Comparison of ENCODE assay signal across 20 mouse cellular contexts in the genomic region with DNA sequence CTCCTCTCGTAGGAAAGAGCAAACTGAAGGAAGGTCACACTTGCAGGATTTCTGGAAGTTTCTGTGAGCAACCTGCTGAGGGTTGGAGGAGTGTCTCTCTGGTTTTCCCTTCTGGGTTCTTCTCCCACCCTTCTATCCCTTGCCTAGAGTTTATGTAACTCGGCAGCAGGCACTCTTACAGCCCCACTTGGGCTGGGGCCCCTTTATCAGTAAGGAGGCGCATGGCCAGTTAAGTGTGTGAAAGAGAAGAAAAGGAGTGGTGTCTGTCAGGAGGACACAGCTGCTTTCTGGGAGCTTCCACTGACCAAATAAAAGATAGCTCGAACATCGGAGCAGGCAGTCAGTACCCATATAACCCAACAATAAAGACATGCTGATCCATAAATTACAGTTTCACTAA. TPM values are rescaled to one million over a fixed set of nuclear protein-coding genes. Genes with fewer than 3 reads are reported as not detected.
A peak's percentile ranks its signal among the peaks of the same experiment; 100 is the strongest.
DNase-seq lines count a peak whose midpoint lies in the region; ATAC-seq and TF ChIP-seq lines count a peak whose summit lies in the region.
"Had no signal": no experiment of that assay in that cellular context is flagged by ENCODE, and none has a peak within 500 bp of the region (broad histone marks: within the 10 kb centered on the region; RNA-seq: fewer than 3 reads in every experiment).

No protein-coding gene starts in this region.

- TF ChIP-seq CTCF in intestine, postnatal 0 days (IDR thresholded peaks at IDR 0.05; ENCODE audit: low read depth): no peak

- no peak overlapping the region for H3K4me2 ChIP-seq in intestine, embryonic 15.5 days (replicated peaks)
- H3K4me2 ChIP-seq in intestine, postnatal 0 days (replicated peaks; ENCODE audit: low read depth): no peak overlapping the region
- H3K4me2 ChIP-seq in liver, embryonic 12.5 days: peak overlapping the region; percentile 51
- H3K4me2 ChIP-seq in liver, embryonic 16.5 days (ENCODE audit: low read depth, low read length): peak overlapping the region; percentile 34
- no peak overlapping the region for H3K4me2 ChIP-seq in forebrain, embryonic 12.5 days
- H3K4me2 ChIP-seq: heart, embryonic 11.5 days; heart, embryonic 15.5 days; hindbrain, embryonic 15.5 days had no signal

- H3K4me1 ChIP-seq in intestine, embryonic 15.5 days (replicated peaks): no peaks in the 10 kb centered on the region
- H3K4me1 ChIP-seq in intestine, postnatal 0 days (replicated peaks; ENCODE audit: control insufficient read depth, insufficient read depth, low read length): peaks cover 3% of the 10 kb centered on the region
- peaks cover 71% of the 10 kb centered on the region for H3K4me1 ChIP-seq in liver, embryonic 12.5 days
- peaks cover 28% of the 10 kb centered on the region for H3K4me1 ChIP-seq in liver, embryonic 16.5 days (ENCODE audit: control insufficient read depth, low read depth, low read length)
- no peaks in the 10 kb centered on the region for H3K4me1 ChIP-seq in forebrain, embryonic 12.5 days
- H3K4me1 ChIP-seq: hindbrain, embryonic 15.5 days had no signal

- no peak for DNase-seq in lung, adult 18-20 months
- DNase-seq in T-cell, adult 2 months (ENCODE audit: low spot score): no peak
- DNase-seq: adrenal gland, adult 8-10 months; adrenal gland, postnatal 36 days; cerebellum, adult 2 months; cerebellum, postnatal 10 days; gastrocnemius, postnatal 10 days; heart, adult 18-20 months had no signal

- no peak overlapping the region for H3K9ac ChIP-seq in intestine, embryonic 15.5 days
- no peak overlapping the region for H3K9ac ChIP-seq in intestine, postnatal 0 days (ENCODE audit: low read depth, low read length)
- H3K9ac ChIP-seq in liver, embryonic 12.5 days: peak overlapping the region; percentile 28
- no peak overlapping the region for H3K9ac ChIP-seq in liver, embryonic 16.5 days (ENCODE audit: low read depth, low read length)
- H3K9ac ChIP-seq in forebrain, embryonic 12.5 days: no peak overlapping the region
- H3K9ac ChIP-seq: heart, embryonic 15.5 days; hindbrain, embryonic 15.5 days had no signal

- no peak overlapping the region for H3K27ac ChIP-seq in intestine, embryonic 15.5 days
- no peak overlapping the region for H3K27ac ChIP-seq in intestine, postnatal 0 days (ENCODE audit: low read depth, low read length)
- H3K27ac ChIP-seq in liver, embryonic 12.5 days: peak overlapping the region; percentile 9
- no peak overlapping the region for H3K27ac ChIP-seq in liver, embryonic 16.5 days (ENCODE audit: low read length)
- H3K27ac ChIP-seq in forebrain, embryonic 12.5 days: no peak overlapping the region
- H3K27ac ChIP-seq: embryonic facial prominence, embryonic 10.5 days; heart, embryonic 15.5 days; hindbrain, embryonic 15.5 days had no signal

- no peaks in the 10 kb centered on the region for H3K9me3 ChIP-seq in intestine, embryonic 15.5 days
- no peaks in the 10 kb centered on the region for H3K9me3 ChIP-seq in intestine, postnatal 0 days (ENCODE audit: control insufficient read depth)
- no peaks in the 10 kb centered on the region for H3K9me3 ChIP-seq in liver, embryonic 12.5 days (replicated peaks)
- no peaks in the 10 kb centered on the region for H3K9me3 ChIP-seq in liver, embryonic 16.5 days (replicated peaks; ENCODE audit: control insufficient read depth, low read length)
- no peaks in the 10 kb centered on the region for H3K9me3 ChIP-seq in forebrain, embryonic 12.5 days
- H3K9me3 ChIP-seq: embryonic facial prominence, embryonic 10.5 days; heart, embryonic 15.5 days; hindbrain, embryonic 15.5 days had no signal

- WGBS in intestine, embryonic 15.5 days: 49% methylated on average over 5 of the region's 5 CpGs
- whole genome bisulfite sequencing in intestine, postnatal 0 days: 43% methylated on average over 5 of the region's 5 CpGs
- 27% methylated on average over 5 of the region's 5 CpGs for WGBS in liver, embryonic 12.5 days (ENCODE audit: insufficient replicate concordance)
- WGBS in liver, embryonic 16.5 days (ENCODE audit: insufficient replicate concordance): 30% methylated on average over 5 of the region's 5 CpGs
- 83% methylated on average over 5 of the region's 5 CpGs for WGBS in forebrain, embryonic 12.5 days

- no peaks in the 10 kb centered on the region for H3K27me3 ChIP-seq in intestine, embryonic 15.5 days (replicated peaks)
- no peaks in the 10 kb centered on the region for H3K27me3 ChIP-seq in intestine, postnatal 0 days (replicated peaks; ENCODE audit: control insufficient read depth, insufficient read depth, low read length)
- no peaks in the 10 kb centered on the region for H3K27me3 ChIP-seq in liver, embryonic 12.5 days (replicated peaks)
- H3K27me3 ChIP-seq in liver, embryonic 16.5 days (ENCODE audit: control insufficient read depth, insufficient read depth, low read depth, low read length): no peaks in the 10 kb centered on the region
- peaks cover 2% of the 10 kb centered on the region; the same call in 1 of the 2 replicates for H3K27me3 ChIP-seq in forebrain, embryonic 12.5 days
- H3K27me3 ChIP-seq: heart, embryonic 15.5 days; hindbrain, embryonic 15.5 days; Patski had no signal

- H3K4me3 ChIP-seq in intestine, embryonic 15.5 days (replicated peaks): no peak overlapping the region
- no peak overlapping the region for H3K4me3 ChIP-seq in intestine, postnatal 0 days (ENCODE audit: low read depth, low read length)
- no peak overlapping the region for H3K4me3 ChIP-seq in liver, embryonic 12.5 days
- no peak overlapping the region; the same call in 1 of the 2 replicates for H3K4me3 ChIP-seq in liver, embryonic 16.5 days (ENCODE audit: low read depth, low read length)
- no peak overlapping the region for H3K4me3 ChIP-seq in forebrain, embryonic 12.5 days (replicated peaks)
- H3K4me3 ChIP-seq: embryonic facial prominence, embryonic 10.5 days; heart, embryonic 15.5 days; hindbrain, embryonic 15.5 days had no signal

- ATAC-seq in intestine, embryonic 15.5 days: peak; percentile 19; the same call in 1 of the 2 replicates
- no peak for ATAC-seq in intestine, postnatal 0 days
- peak; percentile 71 for ATAC-seq in liver, embryonic 12.5 days
- ATAC-seq in liver, embryonic 16.5 days (ENCODE audit: low read depth): peak; percentile 53
- no peak for ATAC-seq in forebrain, embryonic 12.5 days (ENCODE audit: low FRiP score)
- ATAC-seq: forebrain, embryonic 16.5 days; Patski had no signal

- no peaks in the 10 kb centered on the region for H3K36me3 ChIP-seq in intestine, embryonic 15.5 days
- no peaks in the 10 kb centered on the region for H3K36me3 ChIP-seq in intestine, postnatal 0 days (ENCODE audit: control insufficient read depth, insufficient read depth)
- H3K36me3 ChIP-seq in liver, embryonic 12.5 days: no peaks in the 10 kb centered on the region
- H3K36me3 ChIP-seq in liver, embryonic 16.5 days (ENCODE audit: control insufficient read depth, insufficient read depth): no peaks in the 10 kb centered on the region
- H3K36me3 ChIP-seq in forebrain, embryonic 12.5 days (replicated peaks): no peaks in the 10 kb centered on the region
- H3K36me3 ChIP-seq: embryonic facial prominence, embryonic 10.5 days; heart, embryonic 15.5 days; hindbrain, embryonic 15.5 days had no signal

RNA-seq across cellular contexts. Expression of a gene that starts 2.7 kb away (rescaled TPM):
- polyA plus RNA-seq in intestine, embryonic 15.5 days (2015; fragmentation: Nextera tagmentation; extraction: Ambion mirVana): 12.5 and 13.1 TPM in 2 replicates
- 13.0 and 13.1 TPM in 2 replicates for polyA plus RNA-seq in intestine, postnatal 0 days (2015; fragmentation: Nextera tagmentation; extraction: Ambion mirVana)
- polyA plus RNA-seq in liver, embryonic 12.5 days (2016; fragmentation: Nextera tagmentation; extraction: Ambion mirVana): 8.2 and 9.2 TPM in 2 replicates
- polyA plus RNA-seq in liver, embryonic 16.5 days (2015; fragmentation: Nextera tagmentation; extraction: Ambion mirVana): 3.9 and 5.5 TPM in 2 replicates
- 5.2 and 8.5 TPM in 2 replicates for polyA plus RNA-seq in forebrain, embryonic 12.5 days (2016; fragmentation: Nextera tagmentation; extraction: Ambion mirVana)

RNA-seq across cellular contexts. Expression of a gene that starts 5.3 kb away (rescaled TPM):
- 39.2 and 39.3 TPM in 2 replicates for polyA plus RNA-seq in intestine, embryonic 15.5 days (2015; fragmentation: Nextera tagmentation; extraction: Ambion mirVana)
- polyA plus RNA-seq in intestine, postnatal 0 days (2015; fragmentation: Nextera tagmentation; extraction: Ambion mirVana): 31.1 and 33.3 TPM in 2 replicates
- polyA plus RNA-seq in liver, embryonic 12.5 days (2016; fragmentation: Nextera tagmentation; extraction: Ambion mirVana): 14.1 and 15.0 TPM in 2 replicates
- 12.2 and 13.3 TPM in 2 replicates for polyA plus RNA-seq in liver, embryonic 16.5 days (2015; fragmentation: Nextera tagmentation; extraction: Ambion mirVana)
- 10.0 and 10.5 TPM in 2 replicates for polyA plus RNA-seq in forebrain, embryonic 12.5 days (2016; fragmentation: Nextera tagmentation; extraction: Ambion mirVana)

RNA-seq across cellular contexts. Expression of a gene that starts 10.8 kb away (rescaled TPM):
- polyA plus RNA-seq in intestine, embryonic 15.5 days (2015; fragmentation: Nextera tagmentation; extraction: Ambion mirVana): 11.4 and 12.0 TPM in 2 replicates
- 18.6 and 24.2 TPM in 2 replicates for polyA plus RNA-seq in intestine, postnatal 0 days (2015; fragmentation: Nextera tagmentation; extraction: Ambion mirVana)
- polyA plus RNA-seq in liver, embryonic 12.5 days (2016; fragmentation: Nextera tagmentation; extraction: Ambion mirVana): 11.4 and 12.4 TPM in 2 replicates
- 4.2 and 6.3 TPM in 2 replicates for polyA plus RNA-seq in liver, embryonic 16.5 days (2015; fragmentation: Nextera tagmentation; extraction: Ambion mirVana)
- polyA plus RNA-seq in forebrain, embryonic 12.5 days (2016; fragmentation: Nextera tagmentation; extraction: Ambion mirVana): 6.7 and 8.2 TPM in 2 replicates
- polyA plus RNA-seq: C2C12; cerebellum, adult 2 months had no signal

RNA-seq across cellular contexts. Expression of a gene that starts 42.7 kb away (rescaled TPM):
- polyA plus RNA-seq in intestine, embryonic 15.5 days (2015; fragmentation: Nextera tagmentation; extraction: Ambion mirVana): 85.6 and 113 TPM in 2 replicates
- polyA plus RNA-seq in intestine, postnatal 0 days (2015; fragmentation: Nextera tagmentation; extraction: Ambion mirVana): 49.7 and 56.0 TPM in 2 replicates
- 38.8 and 39.0 TPM in 2 replicates for polyA plus RNA-seq in liver, embryonic 12.5 days (2016; fragmentation: Nextera tagmentation; extraction: Ambion mirVana)
- 12.5 and 19.0 TPM in 2 replicates for polyA plus RNA-seq in liver, embryonic 16.5 days (2015; fragmentation: Nextera tagmentation; extraction: Ambion mirVana)
- polyA plus RNA-seq in forebrain, embryonic 12.5 days (2016; fragmentation: Nextera tagmentation; extraction: Ambion mirVana): 110 and 111 TPM in 2 replicates

RNA-seq across cellular contexts. Expression of a gene that starts 48.8 kb away (rescaled TPM):
- polyA plus RNA-seq in intestine, embryonic 15.5 days (2015; fragmentation: Nextera tagmentation; extraction: Ambion mirVana): 0.20 and 0.40 TPM in 2 replicates
- 0.04 and 0.12 TPM in 2 replicates for polyA plus RNA-seq in intestine, postnatal 0 days (2015; fragmentation: Nextera tagmentation; extraction: Ambion mirVana)
- 0.12 and 0.14 TPM in 2 replicates for polyA plus RNA-seq in liver, embryonic 12.5 days (2016; fragmentation: Nextera tagmentation; extraction: Ambion mirVana)
- polyA plus RNA-seq in liver, embryonic 16.5 days (2015; fragmentation: Nextera tagmentation; extraction: Ambion mirVana): 0.04 and 0.05 TPM in 2 replicates
- 1.2 and 1.3 TPM in 2 replicates for polyA plus RNA-seq in forebrain, embryonic 12.5 days (2016; fragmentation: Nextera tagmentation; extraction: Ambion mirVana)

Comparison
In these comparisons a context has a peak if more than half of its experiments do, and no peak if none do; other contexts are left out.
1. ATAC-seq: peak in intestine, embryonic 15.5 days (single experiment), liver, embryonic 12.5 days (single experiment) and liver, embryonic 16.5 days (single experiment); none in intestine, postnatal 0 days (single experiment) and forebrain, embryonic 12.5 days (single experiment).
2. H3K4me2 ChIP-seq: peak in liver, embryonic 12.5 days (single experiment) and liver, embryonic 16.5 days (single experiment); none in intestine, embryonic 15.5 days (single experiment), intestine, postnatal 0 days (single experiment) and forebrain, embryonic 12.5 days (single experiment).